Mouse (Mus musculus) splenic B cell, adult 2 months (primary cell): ENCODE measurements around the gene Dnmt1.
A peak's percentile ranks its signal among the peaks of the same experiment; 100 is the strongest.

Experiments used
- DNase-seq: peaks from one replicate; pipeline ENCODE4 v3.0.0-alpha.2; 2011; ENCODE audit warnings: low read depth, low spot score
- H3K27me3 ChIP-seq: 2 replicates; pipeline ENCODE4 v1.6.1; 2012; ENCODE audit warnings: mild to moderate bottlenecking, low read length, moderate library complexity, mixed read lengths; ENCODE audit not compliant: control insufficient read depth, poor library complexity, insufficient read depth, severe bottlenecking
- H3K36me3 ChIP-seq: 2 replicates; pipeline ENCODE4 v1.6.1; 2012; ENCODE audit warnings: mild to moderate bottlenecking, low read length, moderate library complexity, mixed read lengths; ENCODE audit not compliant: control insufficient read depth, poor library complexity, insufficient read depth, severe bottlenecking

Gene Dnmt1

DNA sequence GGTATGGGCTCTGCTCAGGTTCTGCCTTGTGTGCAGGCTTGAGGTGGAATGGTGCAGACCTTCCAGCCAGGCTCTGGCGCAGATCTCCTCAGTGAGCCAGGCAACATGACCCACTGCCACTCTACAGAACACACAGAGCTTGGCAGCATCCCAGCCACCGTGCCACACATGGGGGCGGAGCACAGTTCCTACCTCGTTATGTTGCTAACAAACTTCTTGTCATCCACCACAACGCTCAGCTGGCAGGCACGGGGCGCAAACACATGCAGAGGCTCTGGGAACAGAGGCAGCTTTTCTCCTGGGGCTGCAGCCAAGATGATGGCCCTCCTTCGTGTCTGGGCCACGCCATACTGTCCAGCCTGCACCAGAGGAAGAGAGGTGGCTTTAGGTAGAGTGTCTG lies 49.7 kb downstream of the Dnmt1 start:
- DNase-seq: no peak
- peaks cover 16% of the 10 kb centered on the region for H3K36me3 ChIP-seq

DNA sequence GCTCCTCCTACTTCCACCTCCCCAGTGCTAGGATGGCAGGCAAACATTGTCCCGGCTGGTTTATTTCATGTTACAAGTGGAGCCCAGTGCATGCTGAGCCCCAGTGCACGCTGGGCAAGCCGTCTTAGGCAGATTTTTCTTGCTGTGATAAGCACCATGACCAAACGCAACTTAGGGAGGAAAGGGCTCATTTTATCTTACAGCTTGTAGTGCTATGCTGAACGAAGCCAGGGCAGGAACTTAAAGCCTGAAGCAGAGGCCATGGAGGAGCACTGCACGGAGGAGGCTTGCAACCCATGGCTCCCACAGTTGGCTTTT lies 57.6 kb downstream of the Dnmt1 start:
- Histone ChIP-seq H3K36me3 (no peaks in the 10 kb centered on the region), H3K27me3 (no peaks in the 10 kb centered on the region)
- no peak for DNase-seq

More for the DNA sequence above, 49.7 kb downstream of the Dnmt1 start:
- H3K27me3 ChIP-seq: no peaks in the 10 kb centered on the region

DNA sequence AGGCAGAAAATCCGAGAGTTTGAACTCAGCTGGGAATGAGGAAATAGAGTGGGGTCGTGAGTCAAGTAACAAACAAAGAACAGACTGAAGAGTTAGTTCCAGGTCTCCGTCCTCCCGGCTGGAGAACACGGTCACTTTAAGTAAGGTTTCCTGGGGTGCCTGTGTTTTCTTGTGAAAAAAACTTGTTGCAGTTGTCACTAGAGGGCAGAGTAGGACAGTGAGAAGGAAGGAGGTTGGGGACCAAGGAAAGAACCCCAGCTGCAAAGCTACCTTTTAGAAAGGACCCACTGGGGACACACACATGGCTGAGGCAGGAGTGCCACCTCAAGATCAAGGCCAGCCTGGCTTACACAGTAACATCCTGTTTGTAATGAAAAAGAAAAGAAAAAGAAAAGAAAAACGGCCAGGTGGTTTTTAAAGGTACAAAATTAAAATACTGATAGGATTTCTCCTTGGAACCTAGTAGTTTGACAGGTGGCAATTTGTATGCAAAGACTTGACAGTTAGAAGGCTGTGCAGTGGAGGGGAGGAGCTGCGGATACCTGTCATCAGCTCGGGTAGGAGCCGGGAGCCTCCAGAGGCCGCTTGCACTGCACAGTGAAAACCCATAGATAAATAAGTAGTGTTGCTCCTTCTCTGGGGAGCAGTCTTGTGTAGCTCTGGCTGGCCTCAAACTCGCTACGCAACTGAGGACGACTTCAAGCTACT lies 58.1 kb downstream of the Dnmt1 start:
- Histone ChIP-seq H3K27me3 (no peaks in the 10 kb centered on the region), H3K36me3 (peaks cover 2% of the 10 kb centered on the region; the same call in 1 of the 2 replicates)
- DNase-seq: peak; percentile 83

DNA sequence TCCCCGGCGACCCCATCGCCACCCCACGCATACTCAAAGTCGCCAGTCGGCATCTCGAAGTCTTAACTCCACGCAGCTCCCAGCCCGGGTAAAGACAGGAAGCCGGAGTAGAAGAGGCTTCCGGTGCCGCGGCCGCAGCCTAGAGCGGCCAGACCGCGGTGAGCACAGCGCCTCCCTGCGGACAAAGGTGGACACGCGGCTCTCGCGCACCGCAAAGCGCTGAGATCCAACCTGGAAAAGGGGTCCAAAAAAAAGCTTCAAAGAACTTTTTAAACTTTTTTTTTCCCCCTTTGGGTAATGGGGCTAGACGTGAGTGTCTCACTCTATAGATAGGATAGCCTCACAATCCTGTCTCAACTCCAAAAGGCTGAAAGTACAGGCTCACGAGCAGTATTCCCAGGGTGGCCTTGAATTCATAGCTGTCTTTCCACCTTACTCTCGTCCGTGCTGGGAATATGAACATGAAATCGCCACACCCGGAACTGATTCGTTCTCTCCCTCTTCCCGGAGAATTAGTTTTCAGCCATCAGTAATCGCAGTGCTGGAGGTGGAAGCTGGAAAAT lies 61.1 kb downstream of the Dnmt1 start, which contains the start of gene Eif3g:
TSS of gene Eif3g (minus strand) at position 113 of the 563 bp plus-strand sequence.
- peaks cover 13% of the 10 kb centered on the region for H3K36me3 ChIP-seq
- peak; percentile 92 for DNase-seq
- H3K27me3 ChIP-seq: no peaks in the 10 kb centered on the region

DNA sequence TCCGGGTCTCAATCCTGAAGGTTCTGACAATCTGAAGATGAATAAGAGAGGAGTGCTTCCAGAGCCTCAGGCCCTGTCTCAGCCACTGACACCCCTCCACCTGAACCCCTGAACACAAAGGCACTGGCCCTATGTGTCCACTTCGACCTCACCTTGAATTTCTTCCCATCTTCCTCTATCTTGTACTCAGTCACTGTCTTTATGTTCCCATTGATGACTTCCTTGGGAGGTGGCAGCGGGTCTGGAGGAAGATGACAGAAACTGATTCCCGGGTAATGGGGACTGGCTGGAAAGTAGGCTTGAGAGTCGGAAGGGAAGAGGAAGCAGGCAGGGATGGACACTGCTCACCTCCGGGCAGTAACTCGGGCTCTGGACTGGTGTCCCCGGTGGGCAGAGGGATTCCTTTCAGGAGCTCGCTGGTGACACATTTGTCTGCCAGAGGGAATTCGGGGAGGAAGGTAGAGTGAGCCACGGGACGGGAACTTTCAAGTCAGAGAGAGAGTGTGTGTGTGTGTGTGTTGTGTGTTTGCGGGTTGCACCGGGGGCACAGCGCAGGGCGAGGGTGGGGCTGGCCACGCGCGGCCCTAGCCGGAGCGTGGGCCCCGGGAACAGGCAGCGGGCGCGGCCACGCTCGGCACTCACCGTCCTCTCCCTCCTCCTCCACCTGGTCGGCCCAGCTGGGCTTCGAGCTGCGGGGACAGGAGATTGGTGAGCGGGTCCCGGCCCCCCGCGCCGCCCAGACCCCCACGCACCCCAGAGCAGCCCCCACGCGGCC lies 61.8 kb downstream of the Dnmt1 start:
- Histone ChIP-seq H3K36me3 (peaks cover 13% of the 10 kb centered on the region), H3K27me3 (no peaks in the 10 kb centered on the region)
- DNase-seq: no peak

DNA sequence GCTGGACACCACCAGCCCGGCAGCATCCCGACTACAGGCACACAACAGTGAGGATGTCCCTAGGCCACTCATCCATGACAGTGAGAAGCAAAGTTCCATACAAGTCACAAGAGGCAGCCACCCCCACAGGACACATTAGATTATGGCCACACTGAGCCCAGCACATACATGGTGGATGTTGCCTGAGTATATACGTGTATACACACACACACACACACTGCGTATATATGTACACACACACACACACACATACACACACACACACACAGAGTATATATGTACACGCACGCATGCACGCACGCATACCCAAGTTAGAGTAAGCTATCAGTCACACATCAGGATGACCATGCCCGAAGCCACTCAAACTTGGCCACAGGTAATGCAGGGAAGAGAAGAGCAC lies 64.3 kb downstream of the Dnmt1 start:
- Histone ChIP-seq H3K27me3 (no peaks in the 10 kb centered on the region), H3K36me3 (peaks cover 13% of the 10 kb centered on the region)
- no peak for DNase-seq

DNA sequence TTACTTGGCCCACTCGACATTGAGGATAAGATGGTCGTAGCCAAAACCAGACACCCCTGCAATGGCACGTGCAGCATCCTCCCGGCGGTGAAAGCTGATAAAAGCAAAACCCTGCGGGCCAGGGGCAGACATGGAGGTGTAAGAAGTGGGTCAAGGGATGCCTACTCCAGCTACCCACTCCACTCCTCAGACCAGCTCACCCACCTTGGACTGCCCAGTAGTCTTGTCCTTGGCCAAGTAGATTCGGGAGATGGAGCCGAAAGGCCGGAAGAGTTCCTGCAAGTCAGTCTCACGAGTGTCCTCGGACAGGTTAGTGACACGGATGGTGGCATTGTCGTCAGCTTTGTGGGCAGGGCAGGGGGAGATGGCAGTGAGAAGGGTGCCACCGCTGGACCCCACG lies 65.1 kb downstream of the Dnmt1 start:
- H3K27me3 ChIP-seq: no peaks in the 10 kb centered on the region
- DNase-seq: no peak

DNA sequence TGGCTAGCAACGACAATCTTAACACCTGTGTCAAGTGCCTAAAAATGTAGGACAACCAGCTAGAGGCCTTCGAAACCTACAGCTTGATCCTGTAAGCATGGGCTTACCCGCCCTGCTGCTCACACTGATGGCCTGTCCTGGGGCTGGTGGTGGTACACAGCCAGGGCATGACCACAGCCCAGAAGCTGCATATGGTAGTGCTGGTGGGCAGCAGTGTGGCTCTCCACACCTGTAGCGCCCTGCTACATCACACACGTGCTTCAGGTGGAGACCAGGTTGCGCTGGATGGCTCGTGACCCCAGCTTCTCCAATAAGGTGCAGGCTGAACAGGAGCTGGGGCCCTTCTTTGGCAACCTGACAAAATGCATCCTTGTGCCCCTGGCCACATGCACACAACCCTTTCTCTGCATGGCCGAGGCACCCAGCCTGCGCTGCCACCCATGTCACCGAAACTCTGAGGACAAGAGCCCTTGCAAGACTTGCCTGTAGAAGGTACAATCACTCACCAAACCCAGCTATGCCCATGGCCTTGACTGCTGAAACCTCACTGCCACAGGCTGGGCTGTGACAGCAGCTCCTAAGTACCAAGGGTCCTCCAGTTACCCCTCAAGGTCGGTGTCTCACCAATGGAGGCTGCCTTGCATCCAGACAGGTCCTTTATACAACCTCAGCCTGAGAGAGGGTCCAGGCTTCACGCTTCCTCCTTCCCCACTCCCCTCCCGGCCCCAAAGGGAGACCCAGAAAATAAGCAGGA lies 65.9 kb downstream of the Dnmt1 start:
- Histone ChIP-seq H3K36me3 (peaks cover 13% of the 10 kb centered on the region), H3K27me3 (no peaks in the 10 kb centered on the region)
- no peak for DNase-seq

More for the DNA sequence above, 65.1 kb downstream of the Dnmt1 start:
- H3K36me3 ChIP-seq: peaks cover 13% of the 10 kb centered on the region

DNA sequence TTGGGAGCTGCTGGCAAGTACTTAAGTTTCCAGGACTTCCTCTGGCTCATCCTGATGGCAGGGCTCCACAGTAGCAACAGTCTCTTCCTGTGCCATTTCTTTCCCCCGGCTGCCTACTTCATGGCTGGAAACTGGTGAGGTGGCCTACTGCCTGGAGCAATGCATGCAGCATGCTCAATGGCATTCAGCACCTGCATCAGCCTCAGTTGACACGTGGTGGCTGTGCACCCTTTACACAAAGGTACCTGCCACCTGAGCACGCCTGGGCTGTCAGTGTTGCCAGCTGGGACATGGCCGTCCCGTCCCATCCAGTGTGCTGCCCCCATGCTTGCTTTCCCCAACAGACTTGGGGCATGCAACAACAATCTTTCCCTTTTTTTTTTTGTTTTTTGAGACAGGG lies 66.6 kb downstream of the Dnmt1 start:
- Histone ChIP-seq H3K36me3 (peaks cover 13% of the 10 kb centered on the region), H3K27me3 (no peaks in the 10 kb centered on the region)
- DNase-seq: no peak

DNA sequence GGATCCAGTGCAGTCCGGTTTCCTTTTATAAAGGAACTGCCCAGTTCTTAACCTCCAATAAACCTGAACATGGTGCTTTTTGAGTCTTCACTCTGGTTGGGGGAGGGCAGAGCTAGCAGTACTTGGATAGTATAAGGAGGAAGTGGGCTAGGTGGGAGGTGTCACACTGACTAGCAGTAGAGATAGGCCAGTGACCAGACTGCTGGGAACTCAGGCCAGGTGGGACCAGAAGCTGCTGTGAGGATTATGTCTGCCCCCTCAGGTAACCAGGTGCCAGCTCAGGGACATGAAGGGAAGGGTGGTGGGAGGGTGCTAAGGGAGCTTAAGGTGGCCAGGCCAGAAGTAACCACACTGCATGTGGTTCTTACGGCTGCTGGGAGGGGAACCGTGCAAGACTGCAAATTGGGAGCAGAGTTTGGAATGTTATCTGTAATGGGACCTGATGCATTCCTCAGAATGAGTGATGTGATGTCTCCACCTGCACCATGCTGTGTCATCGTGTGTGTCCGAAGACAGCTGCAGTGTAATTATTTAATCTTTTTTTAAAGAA lies 67.5 kb downstream of the Dnmt1 start:
- Histone ChIP-seq H3K36me3 (peaks cover 13% of the 10 kb centered on the region), H3K27me3 (no peaks in the 10 kb centered on the region)
- DNase-seq: no peak

DNA sequence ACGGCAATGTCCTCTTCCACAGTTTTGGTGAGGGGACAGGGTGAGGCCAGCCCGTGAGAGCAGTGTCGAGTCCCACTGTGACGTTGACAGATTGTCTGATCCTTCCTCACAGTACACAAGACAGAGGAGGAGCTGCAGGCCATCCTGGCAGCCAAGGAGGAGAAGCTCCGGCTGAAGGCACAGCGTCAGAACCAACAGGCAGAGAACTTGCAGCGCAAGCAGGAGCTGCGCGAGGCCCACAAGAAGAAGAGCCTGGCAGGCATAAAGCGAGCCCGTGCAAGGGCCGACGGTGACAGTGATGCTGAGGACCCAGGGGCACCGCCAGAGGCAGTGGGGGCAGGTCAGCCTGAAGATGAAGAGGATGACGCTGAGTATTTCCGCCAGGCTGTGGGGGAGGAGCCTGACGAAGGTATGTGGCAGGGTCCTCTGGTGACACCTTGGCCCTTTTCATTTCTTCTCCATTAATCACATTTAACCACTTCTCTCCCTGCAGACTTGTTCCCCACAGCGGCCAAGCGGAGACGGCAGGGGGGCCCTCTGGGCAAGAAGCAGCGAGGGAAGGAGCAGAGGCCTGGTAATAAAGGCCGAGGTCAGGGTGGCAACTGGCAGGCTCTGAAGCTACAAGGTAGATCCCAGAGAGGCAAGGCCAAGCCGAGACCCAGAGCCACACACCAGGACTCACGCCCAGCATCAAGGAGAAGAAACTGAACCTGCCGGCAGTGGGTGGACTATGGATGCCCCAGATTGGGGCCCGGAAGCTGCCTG lies 68.2 kb downstream of the Dnmt1 start:
- no peak for DNase-seq
- Histone ChIP-seq H3K27me3 (no peaks in the 10 kb centered on the region), H3K36me3 (peaks cover 11% of the 10 kb centered on the region)

DNA sequence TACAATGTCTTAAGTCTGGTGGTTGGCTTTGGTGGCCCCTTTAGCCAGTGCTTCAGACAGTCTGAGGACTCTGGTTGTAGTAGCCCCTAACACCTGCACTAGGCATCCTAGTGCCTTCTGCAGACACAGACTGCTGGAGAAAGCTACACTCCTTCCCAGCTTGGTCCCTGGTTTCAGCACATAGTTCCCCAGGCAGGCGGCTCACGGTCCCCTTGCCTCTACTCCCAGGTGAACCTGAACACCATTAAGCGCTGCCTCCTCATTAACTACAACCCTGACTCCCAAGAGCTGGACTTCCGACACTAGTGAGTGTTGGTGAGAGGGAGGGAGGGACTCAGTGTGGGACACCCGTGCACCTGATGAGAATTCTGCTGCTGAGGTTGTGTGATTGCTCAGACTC lies 69.3 kb downstream of the Dnmt1 start:
- Histone ChIP-seq H3K27me3 (no peaks in the 10 kb centered on the region), H3K36me3 (peaks cover 6% of the 10 kb centered on the region)
- no peak for DNase-seq

DNA sequence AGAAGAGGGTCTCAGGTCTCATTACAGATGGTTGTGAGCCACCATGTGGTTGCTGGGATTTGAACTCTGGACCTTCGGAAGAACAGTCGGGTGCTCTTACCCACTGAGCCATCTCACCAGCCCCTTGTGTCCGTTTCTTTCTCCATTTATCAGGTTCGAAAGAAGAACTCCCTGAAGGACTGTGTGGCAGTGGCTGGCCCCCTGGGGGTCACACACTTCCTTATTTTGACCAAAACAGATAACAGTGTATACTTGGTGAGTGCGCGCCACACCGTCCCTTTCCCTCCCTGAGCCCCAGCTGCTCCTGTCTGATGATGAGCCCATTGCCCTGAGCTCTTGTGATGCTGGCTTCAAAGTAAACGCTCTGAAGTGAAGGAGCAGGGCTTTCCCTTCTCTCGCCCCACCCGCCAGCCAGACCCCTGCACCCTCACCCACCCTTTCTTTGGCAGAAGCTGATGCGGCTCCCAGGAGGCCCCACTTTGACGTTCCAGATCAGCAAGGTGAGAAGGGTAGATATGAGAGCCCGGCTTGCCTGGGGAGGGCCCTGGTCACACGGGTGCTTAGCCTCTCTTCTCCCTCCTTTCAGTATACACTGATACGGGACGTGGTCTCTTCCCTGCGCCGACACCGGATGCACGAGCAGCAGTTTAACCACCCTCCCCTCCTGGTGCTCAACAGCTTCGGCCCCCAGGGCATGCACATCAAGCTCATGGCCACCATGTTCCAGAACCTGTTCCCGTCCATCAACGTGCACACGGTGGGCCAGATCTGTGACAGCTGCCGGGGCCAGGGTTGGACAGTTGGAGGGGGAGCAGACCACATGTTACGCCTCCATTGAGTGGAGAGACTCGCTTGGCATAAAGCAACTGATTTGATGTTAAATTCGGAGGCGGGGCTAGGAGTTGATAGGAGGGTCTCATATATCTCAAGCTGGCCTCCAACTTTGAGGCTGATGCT lies 70.2 kb downstream of the Dnmt1 start:
- no peaks in the 10 kb centered on the region for H3K27me3 ChIP-seq
- DNase-seq: peak; percentile 53

More for the DNA sequence above, 70.2 kb downstream of the Dnmt1 start:
- peaks cover 3% of the 10 kb centered on the region for H3K36me3 ChIP-seq
